Mouse (Mus musculus) urinary bladder, postnatal 25 days (tissue): Measurements from ENCODE around the gene Tmem242.

Source experiments
- DNase-seq: peaks from one replicate; pipeline ENCODE4 v3.0.0; 2022; ENCODE audit warnings: low spot score

Tmem242 gene

DNA sequence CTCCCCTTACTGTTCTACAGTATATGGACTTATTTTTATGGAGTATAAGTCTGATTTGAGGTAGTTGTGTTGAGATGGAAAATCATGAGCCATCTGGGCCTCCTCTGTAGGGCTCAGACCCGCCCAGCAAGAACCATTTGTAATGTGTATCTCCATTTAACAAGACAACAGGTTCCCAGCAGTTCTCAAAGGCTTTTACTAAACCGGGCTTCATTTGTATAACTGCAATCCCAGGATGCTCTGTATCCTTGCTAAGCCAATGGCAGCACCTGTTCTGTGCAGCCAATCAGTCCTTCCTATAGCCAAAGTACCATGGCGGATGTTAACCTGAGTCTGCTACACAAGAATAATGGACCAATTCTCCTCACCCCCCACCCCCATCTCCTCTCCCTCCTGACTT, 23.5 kb downstream of the Tmem242 start:
- DNase-seq: no peak

DNA sequence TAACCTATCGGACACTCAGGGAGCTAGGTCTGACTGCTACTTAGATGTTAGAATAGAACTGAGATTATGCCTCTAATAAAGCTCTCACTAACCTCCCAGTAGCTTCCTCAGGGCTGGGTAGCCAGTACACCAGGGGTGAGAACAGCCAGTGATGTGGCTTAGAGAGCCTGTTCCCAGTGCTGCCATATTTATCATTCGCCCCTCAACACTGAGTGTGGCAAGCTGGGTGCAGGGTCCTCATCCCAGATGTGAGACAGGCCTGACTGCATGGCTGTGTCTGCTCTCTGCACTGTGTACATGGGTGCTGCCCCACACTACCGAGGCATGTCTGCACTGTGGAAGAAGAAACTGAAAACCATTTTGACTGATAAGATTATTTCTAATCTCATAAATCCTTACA, 26.0 kb downstream of the Tmem242 start:
- DNase-seq: no peak

DNA sequence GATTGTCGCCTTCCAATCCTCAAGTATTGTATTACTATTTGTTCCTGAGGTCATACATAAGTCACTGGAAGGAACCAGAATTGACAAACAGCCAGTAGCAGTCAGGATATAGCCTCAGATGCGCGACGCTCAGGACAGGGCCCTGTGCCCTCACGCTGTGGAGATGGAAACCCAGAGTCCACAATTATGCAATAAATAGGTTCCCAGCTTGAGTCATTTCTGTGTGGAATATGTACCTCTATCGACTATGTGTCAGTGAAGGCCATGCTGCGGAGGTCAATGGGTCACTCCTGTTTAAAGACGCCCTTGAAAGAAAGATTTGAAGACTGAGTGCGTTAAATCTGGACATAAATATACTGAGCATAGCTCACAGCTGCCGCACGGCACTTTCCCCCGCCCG, 26.7 kb downstream of the Tmem242 start:
- no peak for DNase-seq

DNA sequence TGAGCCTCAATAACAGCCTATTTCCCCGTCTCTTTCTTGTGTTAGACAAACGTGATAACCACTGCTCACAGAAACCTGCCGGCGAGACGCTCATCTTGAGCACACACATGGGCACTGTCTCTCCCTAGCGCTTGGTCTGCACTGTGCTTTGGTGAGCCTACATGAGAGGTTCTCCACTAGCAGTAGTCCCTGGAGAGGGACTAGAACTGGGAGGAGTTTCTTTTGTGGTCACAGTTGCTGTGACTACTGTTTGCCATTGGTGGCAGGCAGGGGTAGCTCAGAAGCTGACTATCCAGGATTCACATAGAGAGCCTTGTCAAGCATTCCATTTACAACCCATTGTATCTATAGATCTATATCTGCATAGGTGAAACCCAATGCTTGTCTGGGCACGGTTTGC, 27.3 kb downstream of the Tmem242 start:
- DNase-seq: no peak

DNA sequence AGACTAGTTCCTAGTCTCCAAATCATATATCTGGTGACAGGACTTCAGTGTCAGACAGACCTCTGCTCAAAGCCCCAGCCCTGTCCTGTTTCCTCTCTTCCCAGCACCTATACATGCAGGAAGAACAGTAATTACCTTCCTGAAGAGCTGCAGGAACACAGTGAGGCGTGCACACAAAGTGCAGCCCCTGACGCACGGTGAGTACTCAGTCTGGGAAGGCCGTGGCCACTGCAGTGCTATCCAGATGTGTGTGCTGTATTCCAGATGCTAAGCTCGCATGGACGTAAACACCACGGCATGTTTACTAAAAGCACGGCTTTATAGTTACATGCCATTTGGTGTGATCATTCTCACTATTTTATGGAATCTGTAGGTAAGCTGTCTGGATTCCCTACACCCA, 27.8 kb downstream of the Tmem242 start:
- DNase-seq: no peak

DNA sequence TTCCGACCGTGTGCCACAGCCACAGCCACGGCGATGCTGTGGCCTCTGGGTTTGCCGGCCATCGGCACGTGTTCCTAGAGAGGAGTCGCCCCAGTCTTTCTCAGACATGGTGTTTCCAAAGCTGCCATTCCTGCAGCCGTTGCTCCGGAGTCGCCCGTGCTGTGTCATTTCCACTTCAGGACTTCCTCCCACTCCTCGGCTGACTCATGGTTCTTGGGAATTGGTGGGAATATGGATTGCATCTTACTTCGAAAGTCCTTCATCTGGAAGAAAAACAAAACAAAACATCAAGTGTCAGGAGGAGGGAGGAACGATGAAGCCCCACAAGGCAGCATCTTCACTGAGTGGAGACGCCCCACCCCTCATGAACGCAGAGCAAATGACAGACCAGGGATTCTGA, 28.9 kb downstream of the Tmem242 start:
- DNase-seq: no peak

DNA sequence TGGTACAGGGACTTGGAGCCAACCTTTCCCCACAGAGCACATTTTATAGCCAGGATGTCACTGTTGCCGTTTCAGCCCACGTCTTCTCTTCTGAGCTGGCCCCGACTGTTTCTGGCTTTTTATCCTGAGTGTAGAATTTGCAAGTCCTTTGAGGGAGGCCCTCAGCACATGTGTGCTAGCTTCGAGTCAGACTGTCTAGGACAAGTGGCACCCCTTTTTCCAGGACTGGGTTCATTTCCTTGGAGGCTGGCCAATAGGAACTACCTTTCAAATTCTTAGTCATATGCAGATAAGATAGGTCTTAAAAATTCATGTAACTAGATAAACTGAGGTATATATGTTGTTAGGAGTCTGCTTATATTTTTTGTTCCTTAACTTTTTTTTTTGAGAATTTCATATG, 29.7 kb downstream of the Tmem242 start:
- DNase-seq: no peak

DNA sequence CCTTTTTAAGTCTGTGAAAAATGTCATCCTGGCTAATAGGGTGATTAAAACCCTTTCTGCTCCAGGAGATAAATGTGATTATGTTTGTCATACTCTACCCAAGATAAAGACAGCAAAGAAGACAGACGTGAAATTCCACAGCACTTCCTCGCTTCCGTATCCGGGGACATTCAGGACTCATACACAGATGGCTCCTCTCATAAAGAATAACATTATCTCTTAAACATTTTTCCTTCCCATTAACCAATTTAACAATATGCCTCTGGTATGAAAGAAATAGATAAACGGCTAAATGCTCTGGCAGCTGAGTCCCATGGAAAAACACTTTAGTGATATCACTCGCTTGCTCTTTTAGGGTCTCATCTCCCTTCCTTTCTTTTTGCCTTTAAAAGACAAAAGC, 33.0 kb downstream of the Tmem242 start:
- no peak for DNase-seq

DNA sequence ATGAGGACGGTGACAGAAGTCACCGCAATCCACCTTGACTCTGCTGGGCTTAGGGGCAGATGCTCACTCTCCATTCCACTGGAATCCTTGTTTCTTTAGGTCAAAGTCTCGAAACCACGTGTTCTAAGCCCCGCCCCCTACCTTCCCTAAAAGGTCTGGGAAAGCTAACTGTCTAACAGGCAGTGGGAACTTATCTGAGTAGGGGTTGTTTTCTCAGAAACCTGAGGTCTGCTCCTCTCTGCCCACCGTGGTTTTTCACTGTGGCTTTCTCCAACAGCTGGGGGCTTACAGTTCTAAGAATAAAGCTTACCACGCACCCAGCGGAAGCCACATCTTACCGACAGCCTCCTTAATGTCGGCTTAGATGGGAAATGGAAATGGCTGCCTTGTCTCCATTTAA, 33.5 kb downstream of the Tmem242 start:
- no peak for DNase-seq

DNA sequence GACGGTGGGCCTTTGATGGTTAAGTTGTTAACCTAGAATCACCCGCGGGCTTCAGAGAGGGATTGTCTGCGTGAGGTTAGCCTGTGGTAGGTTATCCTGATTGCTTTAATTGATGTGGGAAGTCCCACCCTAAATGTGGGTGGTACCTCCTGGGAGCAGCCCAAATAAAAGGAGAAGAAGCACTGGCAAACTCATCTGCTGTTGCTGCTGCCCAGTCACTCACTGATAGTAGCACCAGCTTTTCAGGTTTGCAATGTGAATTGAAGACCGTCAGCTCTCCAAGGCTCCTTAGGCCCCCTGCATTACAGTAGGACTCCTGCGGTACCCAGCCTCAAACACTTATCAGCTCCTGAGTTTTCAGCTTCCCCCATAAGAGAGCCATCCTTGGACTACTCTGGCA, 36.2 kb downstream of the Tmem242 start:
- DNase-seq: no peak

DNA sequence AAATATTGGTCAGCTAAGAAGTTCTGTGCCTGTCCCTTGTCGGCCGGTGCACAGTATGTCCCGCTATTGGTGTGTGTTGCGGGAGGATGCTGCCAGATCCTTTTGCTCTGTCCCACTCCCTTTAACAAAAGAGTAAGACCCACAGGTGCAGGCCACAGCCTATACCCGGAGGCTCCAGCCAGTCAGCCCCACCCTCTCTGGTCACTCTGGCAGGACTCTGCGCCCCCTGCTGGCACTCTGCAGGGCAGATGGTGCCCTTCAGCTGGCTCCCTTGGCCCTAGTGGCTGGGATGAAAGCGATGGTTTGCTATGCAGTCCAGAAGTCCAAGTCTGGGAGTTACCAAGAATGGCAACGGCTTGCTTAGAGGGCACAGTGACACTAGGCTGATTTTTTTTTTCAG, 37.4 kb downstream of the Tmem242 start:
- DNase-seq: peak; percentile 78

DNA sequence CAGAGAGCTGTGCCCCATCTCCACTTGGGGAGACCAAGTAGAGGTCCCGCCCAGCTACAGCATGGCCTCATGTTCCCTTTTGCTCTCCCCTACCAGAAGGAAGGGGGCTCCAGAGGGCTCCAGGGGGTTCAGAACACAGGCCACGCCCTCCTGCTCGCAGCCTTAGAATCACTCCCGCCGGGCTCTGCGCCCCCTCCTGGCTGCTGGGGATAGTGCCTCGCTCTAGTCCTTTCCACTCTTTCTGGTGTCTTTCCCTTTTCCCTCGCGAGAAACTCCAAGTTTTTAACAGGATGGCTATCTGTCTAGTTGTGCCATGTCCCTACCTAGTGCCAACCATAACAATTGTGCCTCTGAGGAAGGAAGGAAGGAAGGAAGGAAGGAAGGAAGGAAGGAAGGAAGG, 38.0 kb downstream of the Tmem242 start:
- DNase-seq: peak; percentile 78

DNA sequence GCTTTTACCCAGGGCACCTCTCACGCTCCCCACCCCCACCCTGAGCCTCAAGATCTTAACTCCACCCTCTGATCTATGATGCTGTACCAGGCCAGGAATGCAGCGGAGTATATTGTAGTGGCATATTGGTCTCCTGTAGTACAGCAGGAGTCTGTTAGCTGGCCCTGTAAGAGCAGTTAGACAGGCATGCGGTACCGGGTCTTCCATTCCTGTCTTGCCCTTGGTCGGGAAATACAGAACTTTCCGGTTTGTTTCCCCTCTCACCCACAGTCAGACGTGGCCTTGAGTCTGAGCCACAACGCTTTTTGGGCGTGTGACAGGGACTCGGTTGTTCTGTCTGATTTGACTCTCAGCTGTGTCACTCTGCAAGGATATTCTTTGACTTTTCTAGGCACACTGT, 38.8 kb downstream of the Tmem242 start:
- DNase-seq: peak; percentile 31

DNA sequence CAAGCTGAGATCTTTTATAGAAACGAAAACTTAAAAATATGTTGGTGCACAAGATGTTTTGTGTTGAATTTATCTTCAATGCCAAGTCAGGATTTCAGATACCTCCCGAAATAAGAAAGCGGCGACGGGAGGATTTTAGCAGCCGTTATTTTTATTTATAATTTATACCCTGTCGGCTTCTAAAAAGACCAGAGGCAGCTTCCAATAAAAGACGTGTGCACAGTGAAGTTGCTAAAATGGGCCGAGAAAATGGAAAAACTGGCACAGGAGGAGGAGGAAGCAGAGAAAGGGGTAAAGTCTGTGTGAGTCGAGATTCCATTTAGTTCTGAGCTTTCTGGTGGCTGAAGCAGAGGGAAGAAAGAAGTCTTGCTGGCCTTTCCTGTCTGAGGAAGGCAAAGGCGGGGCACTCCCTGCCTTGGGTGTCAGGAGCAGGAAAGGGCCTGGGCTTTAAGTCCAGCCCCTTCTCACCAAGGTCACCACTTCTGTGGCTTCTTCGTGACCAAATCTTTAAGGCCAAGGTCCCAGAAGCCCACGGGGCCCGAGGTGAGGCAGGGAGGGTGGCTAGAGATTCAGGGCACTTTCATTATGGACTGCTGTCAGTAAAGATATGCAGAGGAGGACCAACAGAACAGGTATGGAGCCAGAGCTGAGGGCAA, 39.5 kb downstream of the Tmem242 start:
- DNase-seq: no peak

DNA sequence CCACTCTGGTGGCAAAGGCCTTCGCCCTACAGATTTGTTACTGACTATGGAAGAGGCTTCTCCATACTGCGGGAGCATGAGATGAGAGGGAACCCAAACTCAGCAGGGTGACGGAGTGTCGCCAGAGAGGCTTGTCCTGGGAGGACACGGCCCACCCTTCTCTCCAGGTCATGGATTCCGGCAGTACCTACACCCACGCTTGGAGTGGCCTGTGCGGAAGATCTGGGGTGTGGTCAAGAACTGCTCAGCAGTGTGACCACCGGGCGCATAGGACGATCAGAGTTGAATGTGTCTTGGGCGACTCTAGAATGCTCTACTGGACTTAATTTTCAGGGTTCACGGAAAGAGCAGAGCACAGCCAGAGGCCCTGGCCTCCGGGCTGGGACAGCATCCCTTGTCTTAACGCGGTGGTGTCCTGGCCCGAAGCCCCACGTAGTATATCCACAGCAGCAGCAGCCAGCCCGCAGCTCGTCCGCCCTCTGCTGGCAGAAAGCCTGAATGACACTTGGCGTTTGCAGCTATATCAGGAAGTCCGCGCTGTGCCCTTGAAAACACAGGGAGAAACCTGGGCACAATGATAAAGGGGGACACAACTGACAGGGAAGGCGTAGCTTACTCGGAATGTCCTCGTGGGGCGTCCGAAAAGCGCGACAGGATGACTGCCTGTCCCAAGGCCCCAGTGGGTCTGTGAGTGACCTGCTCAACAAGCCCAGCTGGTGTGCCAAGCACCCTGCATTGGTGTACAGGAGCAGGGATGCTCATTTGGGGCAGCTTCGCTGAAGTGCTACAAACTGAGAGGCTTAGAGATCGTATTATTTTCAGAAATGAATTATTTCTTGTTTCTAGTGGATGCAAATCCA, 42.7 kb downstream of the Tmem242 start:
- peak; percentile 85 for DNase-seq

DNA sequence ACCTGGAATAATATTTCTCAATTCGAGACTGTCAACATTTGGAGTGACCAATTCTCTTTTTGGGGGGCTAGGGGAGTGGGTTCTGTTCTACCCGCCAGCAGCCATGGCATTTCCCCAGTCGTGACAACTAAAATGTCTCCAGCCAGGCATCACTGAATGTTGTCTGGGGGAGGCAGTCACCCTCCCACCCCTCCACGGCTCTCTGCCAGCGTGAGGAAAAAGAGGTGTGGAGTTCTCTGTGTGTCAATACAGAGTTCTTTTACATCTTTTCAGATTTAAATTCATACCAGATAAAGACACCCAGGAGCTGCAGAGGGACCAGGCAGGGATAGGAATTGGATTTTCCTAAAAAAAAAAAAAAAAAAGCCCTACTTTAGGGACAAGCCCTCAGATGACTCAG, 43.8 kb downstream of the Tmem242 start:
- no peak for DNase-seq

DNA sequence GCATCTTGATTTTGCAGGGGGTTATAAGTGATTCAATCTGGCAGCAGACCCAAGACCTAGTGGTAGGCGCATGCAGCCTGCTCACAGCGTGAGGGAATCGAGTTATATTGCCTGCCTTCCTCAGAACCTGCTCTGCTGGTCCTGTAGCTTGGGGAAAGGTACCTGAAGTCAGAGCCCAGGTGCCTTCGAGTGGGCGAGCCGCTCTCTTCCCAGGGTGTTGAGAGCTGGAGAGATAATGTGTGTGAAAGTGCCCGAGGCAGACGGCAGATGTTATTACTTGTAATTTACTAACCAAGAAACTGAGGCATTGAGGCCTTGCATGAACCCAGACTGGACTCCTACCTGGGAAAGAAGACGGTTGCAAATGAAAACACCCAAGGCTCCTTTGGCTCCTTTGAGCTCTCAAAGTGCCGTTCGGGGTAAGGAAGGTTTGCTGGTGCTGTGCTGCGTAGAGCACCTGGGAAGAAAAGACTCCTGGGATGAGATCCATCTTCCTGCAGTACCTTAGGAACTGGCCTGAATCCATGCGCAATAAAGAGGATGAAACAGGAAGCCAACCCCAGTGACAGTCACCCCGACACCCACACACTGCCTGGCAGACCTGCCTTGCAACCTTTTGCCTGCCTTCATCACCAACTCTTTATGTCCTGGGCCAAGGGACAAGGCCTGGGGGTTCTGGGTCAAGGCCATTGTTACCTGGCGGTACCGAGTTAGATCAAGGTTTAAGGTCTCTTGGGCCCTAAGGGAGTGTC, 44.4 kb downstream of the Tmem242 start:
- no peak for DNase-seq

DNA sequence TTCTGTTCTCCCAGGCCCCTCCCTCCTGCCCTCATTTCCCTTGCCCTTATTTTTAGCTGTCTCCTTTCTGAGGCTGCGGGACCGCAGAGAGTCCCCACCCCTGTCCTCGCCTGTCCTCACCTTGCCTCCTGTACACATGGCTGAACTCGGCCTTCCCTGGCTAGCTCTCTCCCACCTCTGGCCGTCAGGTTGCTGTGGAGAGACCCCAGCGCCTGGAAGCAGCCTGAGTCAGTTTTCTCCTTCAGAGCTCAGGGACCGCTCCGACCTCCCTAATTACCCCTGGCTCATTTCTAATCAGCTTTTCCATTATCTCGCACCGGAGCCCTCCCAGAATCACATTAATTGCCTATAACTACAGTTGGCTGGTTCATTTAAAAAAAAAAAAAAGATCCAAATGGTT, 49.4 kb downstream of the Tmem242 start:
- DNase-seq: no peak

DNA sequence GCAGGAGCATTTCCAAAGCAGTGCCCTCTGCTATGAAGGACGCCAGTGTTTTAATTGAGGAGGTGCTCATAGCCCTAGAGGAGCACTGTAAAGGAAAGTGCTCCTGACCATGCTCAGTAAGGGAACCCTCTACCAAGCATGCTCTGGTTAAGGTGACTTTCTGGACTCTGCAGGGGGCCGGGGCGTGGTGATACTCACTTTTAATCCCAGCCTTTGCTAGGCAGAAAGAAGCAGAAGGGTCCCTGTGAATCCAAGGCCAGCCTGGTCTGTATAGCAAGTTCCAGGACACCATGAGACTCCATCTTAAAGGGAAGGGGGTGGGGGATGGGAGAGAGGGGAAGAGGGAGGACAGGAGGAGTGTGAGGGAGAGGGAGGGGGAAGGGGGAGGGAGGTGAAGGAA, 51.7 kb downstream of the Tmem242 start:
- DNase-seq: no peak

DNA sequence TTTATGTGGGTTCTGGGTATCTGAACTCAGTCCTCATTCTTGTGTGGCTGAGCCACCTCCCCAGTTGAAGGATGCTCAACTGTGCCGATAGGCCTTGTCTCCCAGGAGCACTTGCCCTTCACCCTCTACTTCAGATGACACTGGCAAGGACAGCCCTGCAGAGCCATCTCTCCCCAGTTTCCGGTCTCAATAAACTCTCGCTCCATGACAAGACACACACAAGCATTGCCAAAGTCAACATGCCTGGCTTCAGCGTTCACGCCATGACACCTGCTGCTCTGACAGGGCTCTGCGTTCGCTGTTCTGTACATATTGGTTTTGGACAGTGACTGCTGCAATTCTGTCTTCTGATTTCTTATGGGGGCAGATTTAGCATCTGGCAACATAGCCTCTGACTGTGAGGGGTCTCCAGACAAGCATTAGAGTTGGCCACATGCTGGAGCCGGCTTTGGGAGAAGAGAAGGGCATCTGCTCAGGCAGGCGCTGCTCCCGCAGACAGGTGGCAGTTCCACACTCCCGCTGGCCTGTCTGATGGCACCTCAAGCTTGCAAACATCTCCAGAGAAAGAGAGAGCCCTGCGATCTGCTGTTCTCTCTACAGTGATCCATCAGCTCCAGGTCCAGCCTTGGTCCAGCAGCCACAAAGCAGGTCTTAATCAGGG, 53.0 kb downstream of the Tmem242 start:
- no peak for DNase-seq

DNA sequence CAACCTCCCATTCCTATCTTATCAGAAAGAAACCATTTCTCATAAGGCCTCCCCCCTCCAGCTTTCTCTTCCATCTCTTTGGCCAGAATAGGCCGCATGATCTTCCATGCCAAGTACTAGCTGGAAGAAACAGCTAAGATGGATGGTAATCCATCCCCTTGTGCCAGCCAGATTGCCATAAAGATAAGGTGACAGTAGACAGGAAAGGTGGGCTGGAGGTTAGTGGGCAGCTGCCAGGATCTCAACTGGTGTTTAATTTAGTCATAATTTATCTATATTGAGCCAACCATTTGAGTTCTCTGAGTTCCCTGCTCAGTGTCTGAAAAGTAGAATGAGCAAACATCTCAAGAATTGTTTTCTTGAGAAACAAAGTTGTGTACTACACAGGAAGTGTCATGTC, 54.4 kb downstream of the Tmem242 start:
- DNase-seq: no peak

DNA sequence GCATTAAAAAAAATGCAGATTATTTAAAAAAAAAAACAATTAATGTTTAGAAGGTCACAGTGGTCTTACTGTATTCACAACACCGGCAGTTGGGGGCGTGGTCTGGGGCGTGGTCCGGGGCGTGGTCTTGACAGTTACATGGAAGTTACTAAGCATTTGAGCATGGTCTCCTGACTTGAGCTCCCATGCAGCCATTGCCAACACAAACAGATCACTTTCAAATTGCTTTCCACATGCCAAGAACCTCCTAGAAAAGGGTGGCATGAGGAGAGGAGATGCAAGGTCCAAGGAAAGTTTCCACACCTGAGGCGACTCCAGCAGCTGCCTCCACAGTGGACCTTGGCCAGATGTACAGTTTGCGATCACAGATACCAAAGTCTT, 62.1 kb downstream of the Tmem242 start:
- DNase-seq: no peak
